Mouse (Mus musculus) MEL-GATA-1-ER (cell line): ENCODE results near the gene Agbl4.

Experiments
- DNase-seq: peaks from one replicate; pipeline ENCODE4 v3.0.0-alpha.2; 2012; ENCODE audit warnings: low read depth; ENCODE audit errors: extremely low read depth

Agbl4 gene

GRCm38 (mm10) chr4:111255499-111255898 lies 858.0 kb downstream of the Agbl4 start:
- DNase-seq = no peak

- no peak for DNase-seq
Observed at GRCm38 (mm10) chr4:111256931-111257330, 859.5 kb downstream of the Agbl4 start.

- no peak for DNase-seq
Observed at GRCm38 (mm10) chr4:111280936-111281335, 883.5 kb downstream of the Agbl4 start.

GRCm38 (mm10) chr4:111281836-111282235 lies 884.4 kb downstream of the Agbl4 start:
- DNase-seq = no peak

GRCm38 (mm10) chr4:111284625-111285024 lies 887.2 kb downstream of the Agbl4 start:
- no peak for DNase-seq

- DNase-seq = no peak
Observed at GRCm38 (mm10) chr4:111294528-111295241, 897.2 kb downstream of the Agbl4 start.

- DNase-seq = no peak
Observed at GRCm38 (mm10) chr4:111306518-111306917, 909.1 kb downstream of the Agbl4 start.

GRCm38 (mm10) chr4:111307166-111307565 lies 909.7 kb downstream of the Agbl4 start:
- no peak for DNase-seq

GRCm38 (mm10) chr4:111307633-111308032 lies 910.2 kb downstream of the Agbl4 start:
- DNase-seq = no peak

- DNase-seq = no peak
Observed at GRCm38 (mm10) chr4:111308572-111309288, 911.3 kb downstream of the Agbl4 start.

GRCm38 (mm10) chr4:111327094-111327493 lies 929.6 kb downstream of the Agbl4 start:
- DNase-seq = no peak

GRCm38 (mm10) chr4:111327760-111328373 lies 930.4 kb downstream of the Agbl4 start:
- DNase-seq = peak; percentile 18

- DNase-seq = no peak
Observed at GRCm38 (mm10) chr4:111329501-111329900, 932.0 kb downstream of the Agbl4 start.

GRCm38 (mm10) chr4:111332864-111333263 lies 935.4 kb downstream of the Agbl4 start:
- no peak for DNase-seq

GRCm38 (mm10) chr4:111349965-111350364 lies 952.5 kb downstream of the Agbl4 start:
- DNase-seq = no peak

- DNase-seq = peak; percentile 25
Observed at GRCm38 (mm10) chr4:111350615-111351525, 953.4 kb downstream of the Agbl4 start.

GRCm38 (mm10) chr4:111356584-111357115 lies 959.2 kb downstream of the Agbl4 start:
- DNase-seq = no peak

GRCm38 (mm10) chr4:111357176-111357575 lies 959.7 kb downstream of the Agbl4 start:
- no peak for DNase-seq

- DNase-seq = no peak
Observed at GRCm38 (mm10) chr4:111364199-111364598, 966.7 kb downstream of the Agbl4 start.

- DNase-seq = no peak
Observed at GRCm38 (mm10) chr4:111367771-111368170, 970.3 kb downstream of the Agbl4 start.

GRCm38 (mm10) chr4:111377159-111377558 lies 979.7 kb downstream of the Agbl4 start:
- no peak for DNase-seq
